Mouse (Mus musculus) ES-Bruce4 (cell line): ENCODE results near the gene Acsl5. TPM values are rescaled to one million over a fixed set of nuclear protein-coding genes. Genes with fewer than 3 reads are reported as not detected.

Experiments used
- H3K27ac ChIP-seq: 2 replicates; pipeline ENCODE4 v1.5.1; 2012; ENCODE audit warnings: low read length, inconsistent platforms; ENCODE audit not compliant: insufficient read depth
- H3K27me3 ChIP-seq: 2 replicates; pipeline ENCODE4 v1.6.1; 2012; ENCODE audit warnings: mild to moderate bottlenecking, low read length, inconsistent platforms; ENCODE audit not compliant: control insufficient read depth, poor library complexity, insufficient read depth, severe bottlenecking
- H3K36me3 ChIP-seq: 2 replicates; pipeline ENCODE4 v1.6.1; 2012; ENCODE audit warnings: inconsistent platforms, mild to moderate bottlenecking, low read length, moderate library complexity; ENCODE audit not compliant: control insufficient read depth, poor library complexity, insufficient read depth, severe bottlenecking
- H3K4me1 ChIP-seq: one replicate; pipeline ENCODE4 v1.8.1; 2011; ENCODE audit warnings: low read length; ENCODE audit not compliant: control insufficient read depth, insufficient read depth
- H3K4me3 ChIP-seq: 2 replicates; pipeline ENCODE4 v1.5.1; 2011; ENCODE audit warnings: low read depth, mild to moderate bottlenecking, low read length
- H3K9ac ChIP-seq: 2 replicates; pipeline ENCODE4 v1.6.1; 2012; ENCODE audit warnings: low read depth, mild to moderate bottlenecking, inconsistent platforms; ENCODE audit not compliant: poor library complexity, severe bottlenecking
- H3K9me3 ChIP-seq: replicated peaks from 2 replicates; pipeline ENCODE4 v1.6.1; 2012; ENCODE audit warnings: mild to moderate bottlenecking, low read length, inconsistent platforms; ENCODE audit not compliant: control insufficient read depth, poor library complexity, insufficient read depth, severe bottlenecking
- CTCF ChIP-seq: IDR thresholded peaks from one replicate; pipeline ENCODE4 v1.8.1; 2011; ENCODE audit warnings: low read depth, low read length
- EP300 ChIP-seq: IDR thresholded peaks from 2 replicates; pipeline ENCODE4 v1.6.1; 2011; ENCODE audit warnings: low read depth, low read length; ENCODE audit not compliant: insufficient read depth
- POLR2A ChIP-seq: IDR thresholded peaks from one replicate; pipeline ENCODE4 v1.8.1; 2011; ENCODE audit warnings: low read length; ENCODE audit not compliant: insufficient read depth
- polyA plus RNA-seq: library from polyadenylated mRNA; stranded (reverse); fragments of >200 nt; gene quantifications from 2 replicates; pipeline ENCODE4 v1.2.4, GENCODE M21; 2011; ENCODE audit warnings: low read depth; ENCODE audit not compliant: missing spikeins, insufficient read depth, insufficient read length

The Acsl5 gene
- polyA plus RNA-seq, 1 experiment, result 22.0 TPM

- H3K9me3 ChIP-seq, result no peaks in the 10 kb centered on the region
- no peak overlapping the region for H3K27ac ChIP-seq
- no peaks in the 10 kb centered on the region for H3K4me1 ChIP-seq
- no peak overlapping the region for H3K9ac ChIP-seq
- no peak for TF ChIP-seq CTCF
- TF ChIP-seq POLR2A, result no peak
- no peak for TF ChIP-seq EP300
- no peaks in the 10 kb centered on the region for H3K36me3 ChIP-seq
- H3K4me3 ChIP-seq, result no peak overlapping the region
- no peaks in the 10 kb centered on the region for H3K27me3 ChIP-seq
Observed at GRCm38 (mm10) chr19:55232136-55232535, 19.6 kb upstream of the Acsl5 start.

- H3K27me3 ChIP-seq, result no peaks in the 10 kb centered on the region
- TF ChIP-seq EP300 (no peak), POLR2A (no peak), CTCF (no peak)
- no peaks in the 10 kb centered on the region for H3K9me3 ChIP-seq
- H3K27ac ChIP-seq, result no peak overlapping the region
- no peaks in the 10 kb centered on the region for H3K4me1 ChIP-seq
- no peak overlapping the region for H3K9ac ChIP-seq
- no peaks in the 10 kb centered on the region for H3K36me3 ChIP-seq
- H3K4me3 ChIP-seq, result no peak overlapping the region
Observed at GRCm38 (mm10) chr19:55236026-55236425, 15.7 kb upstream of the Acsl5 start.

- Histone ChIP-seq H3K4me3 (no peak overlapping the region), H3K36me3 (no peaks in the 10 kb centered on the region)
- TF ChIP-seq CTCF (no peak), EP300 (no peak), POLR2A (no peak)
Observed at GRCm38 (mm10) chr19:55236564-55236963, 15.2 kb upstream of the Acsl5 start.

GRCm38 (mm10) chr19:55239766-55240426, 11.8 kb upstream of the Acsl5 start:
- Histone ChIP-seq H3K36me3 (no peaks in the 10 kb centered on the region), H3K9me3 (no peaks in the 10 kb centered on the region), H3K4me3 (no peak overlapping the region), H3K4me1 (no peaks in the 10 kb centered on the region), H3K27me3 (0 out of 2 replicates have a peak, but pooled peaks cover 2% of the 10 kb centered on the region), H3K27ac (no peak overlapping the region), H3K9ac (no peak overlapping the region)
- TF ChIP-seq EP300 (no peak), CTCF (no peak), POLR2A (no peak)

More at GRCm38 (mm10) chr19:55236564-55236963, 15.2 kb upstream of the Acsl5 start:
- Histone ChIP-seq H3K27ac (no peak overlapping the region), H3K9me3 (no peaks in the 10 kb centered on the region), H3K9ac (no peak overlapping the region), H3K27me3 (no peaks in the 10 kb centered on the region), H3K4me1 (no peaks in the 10 kb centered on the region)

GRCm38 (mm10) chr19:55241186-55241645, 10.5 kb upstream of the Acsl5 start, which contains the start of gene Gucy2g:
Gene Gucy2g (minus strand): TSS chr19:55241236.
- H3K36me3 ChIP-seq, result no peaks in the 10 kb centered on the region
- no peaks in the 10 kb centered on the region for H3K4me1 ChIP-seq
- no peak within 1 kb of the TSS for H3K27ac ChIP-seq
- no peaks in the 10 kb centered on the region for H3K9me3 ChIP-seq
- no peak within 1 kb of the TSS for H3K4me3 ChIP-seq
- TF ChIP-seq POLR2A (no peak), CTCF (no peak), EP300 (no peak)
- H3K9ac ChIP-seq, result no peak within 1 kb of the TSS
- H3K27me3 ChIP-seq, result 0 out of 2 replicates have a peak, but pooled peaks cover 2% of the 10 kb centered on the region

DNA sequence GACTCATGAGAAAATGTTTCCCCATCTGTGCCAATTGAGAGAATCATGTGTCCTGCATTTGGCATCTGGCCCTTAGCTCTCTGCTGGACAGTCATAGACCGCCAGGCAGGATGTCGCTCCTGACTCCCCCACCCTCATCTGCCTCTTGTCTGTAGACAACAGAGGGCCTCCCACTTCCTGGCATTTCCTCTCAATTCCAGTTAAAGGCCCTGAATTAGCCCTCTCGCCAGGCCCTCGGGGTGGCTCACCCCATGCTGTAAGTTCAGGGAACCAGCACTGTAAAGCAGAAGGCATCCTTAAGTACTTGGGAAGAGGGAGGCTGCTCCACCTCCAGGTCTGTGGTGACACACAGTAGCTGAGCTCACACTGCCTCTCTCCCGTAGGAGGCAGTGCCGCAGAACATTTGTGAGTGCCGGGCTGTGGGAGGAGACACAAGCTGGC, 6.9 kb upstream of the Acsl5 start:
- H3K9ac ChIP-seq, result no peak overlapping the region
- 0 out of 2 replicates have a peak, but pooled peaks cover 2% of the 10 kb centered on the region for H3K27me3 ChIP-seq
- H3K36me3 ChIP-seq, result no peaks in the 10 kb centered on the region
- no peaks in the 10 kb centered on the region for H3K4me1 ChIP-seq
- H3K9me3 ChIP-seq, result no peaks in the 10 kb centered on the region
- no peak overlapping the region for H3K27ac ChIP-seq
- TF ChIP-seq EP300 (no peak), CTCF (peak; percentile 35), POLR2A (no peak)
- no peak overlapping the region for H3K4me3 ChIP-seq
